Mouse (Mus musculus) kidney, postnatal 4 days (tissue): ENCODE measurements around the gene Shroom3.

Experiments used
- DNase-seq, 2 experiments: peaks; one replicate each; pipeline ENCODE4 v3.0.0; 2021; ENCODE audit warnings: mixed read lengths in 2 of 2

Gene Shroom3

GRCm38 (mm10) chr5:92759156-92759745 lies 76.0 kb downstream of the Shroom3 start:
- no peak for DNase-seq

- no peak for DNase-seq
Measured at GRCm38 (mm10) chr5:92760542-92760941, 77.3 kb downstream of the Shroom3 start.

DNA sequence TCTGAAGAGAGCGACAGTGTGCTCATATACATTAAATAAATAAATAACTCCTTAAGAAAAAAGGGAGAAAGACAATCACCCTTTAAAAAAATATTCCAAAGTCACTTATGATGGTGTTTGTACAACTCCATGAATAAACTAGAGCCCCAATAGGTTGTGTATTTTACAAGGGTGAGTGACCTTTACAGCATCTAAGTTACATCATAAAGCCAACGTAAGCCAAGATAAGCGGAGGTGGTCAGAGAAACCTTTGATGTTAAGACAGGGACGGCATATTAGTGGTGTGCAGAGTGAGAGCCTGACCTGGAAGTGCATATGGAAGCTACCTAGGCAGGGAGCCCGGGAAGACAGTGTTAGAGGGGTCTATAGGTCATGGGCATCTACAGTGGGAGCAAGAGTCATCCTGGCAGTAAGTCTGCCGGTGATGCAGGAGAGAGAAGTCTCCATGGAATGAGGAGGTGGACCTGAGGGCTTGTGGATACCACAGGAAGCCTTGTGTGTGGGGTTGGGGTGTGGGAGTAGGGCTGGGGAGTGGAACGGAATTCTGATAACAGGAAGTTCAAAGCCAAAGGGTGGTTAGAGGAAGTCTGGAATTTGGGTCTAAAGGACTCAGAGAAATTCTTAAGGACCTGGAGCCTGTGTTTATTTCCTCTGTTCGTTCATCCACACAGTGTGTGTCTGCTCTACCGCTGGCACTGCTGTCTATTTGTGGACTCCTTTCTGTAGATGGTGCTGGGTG lies 78.5 kb downstream of the Shroom3 start:
- no peak for DNase-seq

GRCm38 (mm10) chr5:92762425-92762824 lies 79.2 kb downstream of the Shroom3 start:
- no peak for DNase-seq

DNA sequence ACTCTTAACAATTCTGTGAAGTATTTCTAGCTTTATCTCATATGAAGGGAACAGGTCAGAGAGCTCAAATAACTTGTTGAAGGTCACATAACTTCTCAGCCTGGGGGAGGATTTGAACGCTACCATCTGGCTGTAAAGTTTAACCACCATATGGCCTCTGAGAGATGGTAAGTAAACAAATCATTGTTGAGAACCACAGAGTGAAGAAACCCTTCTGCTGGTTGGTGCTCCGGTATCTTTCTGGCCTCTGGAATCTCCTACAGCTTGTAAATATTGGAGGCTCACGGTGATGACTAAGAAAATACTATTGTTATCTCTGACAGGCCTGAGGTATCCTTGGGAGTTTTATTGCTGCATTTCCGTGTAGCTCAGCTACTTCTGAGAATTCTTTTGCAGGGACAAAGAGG lies 80.3 kb downstream of the Shroom3 start:
- peak; percentile 28 to 40 for DNase-seq

- no peak for DNase-seq
Measured at GRCm38 (mm10) chr5:92766301-92766700, 83.1 kb downstream of the Shroom3 start.

DNA sequence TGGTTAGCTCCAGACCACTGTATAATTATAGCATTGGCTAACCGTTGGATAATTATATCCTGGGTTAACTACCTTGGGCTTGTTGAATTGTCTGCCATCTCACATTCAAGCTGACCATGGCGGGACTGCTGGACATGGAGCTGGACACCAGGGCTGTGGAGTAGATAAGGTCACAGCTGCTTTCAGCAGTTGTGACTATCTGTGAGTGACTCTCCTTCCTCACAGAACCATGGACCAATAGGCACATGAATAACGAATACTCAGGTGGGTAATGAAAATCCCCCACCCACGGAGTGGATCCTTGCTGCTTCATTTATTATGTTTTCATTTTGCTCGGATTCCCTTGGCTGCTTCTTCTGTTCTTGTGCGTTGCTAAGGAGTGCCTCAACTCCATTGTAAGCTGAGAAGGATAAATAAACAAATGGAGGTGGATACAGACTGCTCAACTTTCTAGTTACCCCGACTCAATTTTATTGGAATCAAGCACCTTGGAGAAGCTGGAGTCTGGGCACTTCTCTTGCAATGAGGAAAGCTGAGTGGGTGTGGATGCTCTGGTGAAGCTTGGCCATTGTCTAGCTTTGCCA lies 84.1 kb downstream of the Shroom3 start:
- DNase-seq, result no peak

DNA sequence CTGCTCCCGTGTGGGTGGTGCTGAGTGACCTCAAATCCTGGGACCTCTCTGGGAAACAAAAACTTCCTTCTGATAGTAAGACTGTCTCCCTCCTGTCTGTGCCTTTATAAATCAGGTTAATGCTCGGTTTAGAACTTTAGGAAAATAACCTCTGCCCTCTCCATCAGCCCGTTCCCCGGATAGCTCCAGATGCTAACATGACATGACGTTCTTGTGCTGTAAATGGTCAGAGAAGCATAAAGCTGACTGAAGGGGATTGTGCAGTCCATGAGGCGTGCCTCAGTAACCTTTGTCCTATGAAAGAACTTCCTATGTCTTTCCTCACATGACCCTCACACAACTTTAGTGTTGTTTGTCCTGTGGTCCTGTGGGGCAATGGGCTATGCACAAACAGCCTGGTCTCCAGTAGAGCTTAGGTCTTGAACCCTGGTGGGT lies 84.6 kb downstream of the Shroom3 start:
- DNase-seq, result no peak

GRCm38 (mm10) chr5:92773821-92774220 lies 90.6 kb downstream of the Shroom3 start:
- no peak for DNase-seq

- DNase-seq, result no peak
Measured at GRCm38 (mm10) chr5:92774419-92774818, 91.2 kb downstream of the Shroom3 start.

GRCm38 (mm10) chr5:92774893-92775292 lies 91.7 kb downstream of the Shroom3 start:
- DNase-seq, result no peak

DNA sequence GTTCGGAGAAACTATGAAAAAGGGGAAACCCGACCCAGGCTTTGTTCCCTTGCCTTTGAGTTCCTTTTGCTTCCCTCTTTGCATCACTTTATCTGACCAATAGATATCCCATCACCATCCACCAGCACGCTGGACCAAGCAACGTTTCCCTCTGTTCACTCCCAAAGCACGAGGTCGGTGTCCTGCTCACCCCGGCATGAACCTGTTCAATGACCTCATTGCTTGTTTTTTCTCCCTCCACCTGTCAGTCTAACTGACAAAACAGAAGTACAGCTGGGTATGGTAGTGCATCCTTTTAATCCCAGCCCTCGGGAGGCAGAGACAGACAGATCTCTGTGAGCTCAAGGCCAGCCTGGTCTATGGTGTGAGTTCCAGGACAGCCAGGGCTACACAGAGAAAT lies 95.2 kb downstream of the Shroom3 start:
- no peak for DNase-seq

GRCm38 (mm10) chr5:92781082-92781481 lies 97.8 kb downstream of the Shroom3 start:
- no peak for DNase-seq

- peak; percentile 61 to 68 for DNase-seq
Measured at GRCm38 (mm10) chr5:92784037-92784860, 101.0 kb downstream of the Shroom3 start.

DNA sequence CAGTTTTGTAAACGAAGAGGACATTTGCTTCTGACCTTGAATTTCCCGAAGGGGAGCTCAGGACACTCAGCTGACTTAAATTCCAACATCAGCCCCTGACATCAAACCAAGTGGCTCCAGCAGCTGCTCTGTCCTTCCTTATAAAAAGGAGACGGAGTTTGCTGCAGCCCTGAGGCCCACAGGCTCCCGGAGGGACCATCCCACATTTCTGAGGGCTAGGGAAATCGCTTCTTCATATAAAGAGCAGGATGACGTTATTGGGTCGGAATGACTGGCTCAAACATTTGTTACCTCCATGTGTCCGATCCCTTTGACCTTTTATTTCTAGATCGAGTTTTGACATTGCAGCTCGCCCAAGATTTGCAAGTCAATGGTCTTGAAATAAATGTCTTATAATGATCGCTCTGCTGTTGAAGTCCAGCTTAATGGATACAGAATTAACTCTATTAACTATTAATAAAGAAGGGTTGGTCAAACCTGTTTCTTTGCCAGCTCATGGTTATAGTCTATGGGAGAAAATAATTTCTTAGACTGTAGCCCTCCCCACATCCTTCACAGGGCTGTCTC lies 102.7 kb downstream of the Shroom3 start:
- no peak for DNase-seq

DNA sequence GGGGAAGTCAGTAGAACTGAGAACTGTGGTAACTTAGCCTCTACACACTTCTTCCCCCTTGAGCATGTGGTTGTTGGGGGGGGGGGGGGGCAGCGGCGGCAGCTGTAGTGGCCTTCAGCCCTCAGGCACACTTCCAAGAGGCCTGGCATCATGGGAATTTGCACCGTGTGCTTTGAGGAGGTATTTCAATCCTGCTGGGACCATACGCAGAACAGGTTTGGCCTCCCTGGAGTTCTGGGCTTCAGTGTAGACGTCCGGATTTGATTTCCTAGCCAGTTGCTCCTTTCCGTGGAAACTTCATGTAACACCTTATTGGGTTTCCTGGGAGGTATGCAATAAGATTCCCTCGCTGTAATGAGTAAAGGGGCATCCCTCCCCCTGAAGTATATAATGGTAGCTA lies 105.8 kb downstream of the Shroom3 start:
- DNase-seq, result no peak

- no peak for DNase-seq
Measured at GRCm38 (mm10) chr5:92796089-92796990, 113.1 kb downstream of the Shroom3 start.

DNA sequence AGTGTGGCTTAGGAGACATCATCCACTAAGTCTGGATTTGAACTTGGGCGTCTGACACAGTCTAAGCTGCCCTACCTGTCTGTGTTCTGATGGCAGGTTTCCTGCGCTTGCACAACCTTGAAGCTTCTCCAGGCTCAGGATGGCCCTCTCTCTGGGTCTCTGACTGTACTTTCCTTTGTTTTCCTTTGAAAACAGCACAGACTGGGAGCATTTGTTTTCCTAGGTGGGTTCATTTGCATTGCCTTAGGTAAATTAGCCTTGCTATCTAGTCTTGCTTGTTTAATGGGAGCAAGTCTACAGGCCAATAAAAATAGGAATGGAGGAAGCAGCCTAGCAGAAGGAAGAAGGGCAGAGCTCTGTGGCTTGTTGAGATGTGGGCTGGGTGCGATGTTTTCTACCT lies 114.7 kb downstream of the Shroom3 start:
- no peak for DNase-seq

DNA sequence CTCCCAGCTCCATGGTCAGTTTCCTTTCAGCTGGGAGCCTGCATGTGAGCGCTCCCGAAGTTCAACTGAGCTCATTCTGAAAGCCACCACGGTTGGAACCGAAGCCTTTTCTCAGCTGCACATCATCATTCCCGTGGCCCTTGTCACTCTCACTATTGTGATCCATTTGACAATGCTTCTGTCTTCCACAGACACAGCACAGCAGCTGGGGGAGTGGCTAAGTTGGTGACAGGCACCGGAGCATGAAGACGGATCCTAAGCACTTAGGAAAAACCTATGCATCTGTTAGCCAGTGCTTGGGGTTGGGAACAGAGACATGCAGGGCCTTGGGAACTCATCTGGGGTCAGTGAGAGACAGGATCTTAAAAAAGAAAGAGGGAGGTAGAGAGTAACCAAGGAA lies 121.1 kb downstream of the Shroom3 start:
- DNase-seq, result no peak

- peak; percentile 81 to 89 for DNase-seq
Measured at GRCm38 (mm10) chr5:92808503-92809415, 125.5 kb downstream of the Shroom3 start.

DNA sequence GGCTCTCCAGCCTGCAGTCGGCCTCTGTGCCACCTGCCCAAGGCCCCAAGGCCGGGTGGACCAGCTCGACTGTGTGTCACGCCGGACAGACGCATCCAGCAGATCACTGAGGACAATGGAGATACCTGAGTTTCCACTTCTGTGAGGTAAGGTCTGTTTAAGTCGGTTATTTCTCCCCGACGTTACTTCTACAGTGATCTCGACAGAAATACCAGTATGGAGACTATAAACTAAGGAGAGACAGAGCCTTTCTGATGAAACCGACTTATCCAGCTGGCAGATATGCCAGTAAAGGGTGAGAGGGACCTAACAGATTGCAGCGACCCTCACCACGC lies 126.1 kb downstream of the Shroom3 start:
- no peak for DNase-seq
